Mouse (Mus musculus): Measurements from ENCODE around the gene B4galt3. TPM values are rescaled to one million over a fixed set of nuclear protein-coding genes. Genes with fewer than 3 reads are reported as not detected.

B4galt3 gene
- total RNA-seq, 2 experiments from 2014 or later = 73.1 to 79.3 TPM

GRCm38 (mm10) chr1:171275144-171275734 lies 5.1 kb downstream of the B4galt3 start:
- TF ChIP-seq CTCF (conservative IDR thresholded peaks at IDR 0.05) = no peak
- DNase-seq (ENCODE audit: low spot score in 2 of 2) = no peak
- Histone ChIP-seq H3K27ac (no peak overlapping the region), H3K4me3 (no peak overlapping the region)

GRCm38 (mm10) chr1:171276110-171276748 lies 6.1 kb downstream of the B4galt3 start:
- Histone ChIP-seq H3K27ac (no peak overlapping the region), H3K4me3 (no peak overlapping the region)
- DNase-seq (ENCODE audit: low spot score in 2 of 2) = no peak
- no peak for TF ChIP-seq CTCF (conservative IDR thresholded peaks at IDR 0.05)

GRCm38 (mm10) chr1:171277736-171278135 lies 7.6 kb downstream of the B4galt3 start:
- TF ChIP-seq CTCF (conservative IDR thresholded peaks at IDR 0.05) = no peak

GRCm38 (mm10) chr1:171278436-171278835 lies 8.3 kb downstream of the B4galt3 start:
- no peak for DNase-seq (ENCODE audit: low spot score in 2 of 2)
- H3K27ac ChIP-seq = no peak overlapping the region
- H3K4me3 ChIP-seq = no peak overlapping the region
- TF ChIP-seq CTCF (conservative IDR thresholded peaks at IDR 0.05) = no peak

More at GRCm38 (mm10) chr1:171277736-171278135, 7.6 kb downstream of the B4galt3 start:
- Histone ChIP-seq H3K27ac (no peak overlapping the region), H3K4me3 (no peak overlapping the region)
- DNase-seq (ENCODE audit: low spot score in 2 of 2) = no peak

GRCm38 (mm10) chr1:171279012-171279705 lies 9.0 kb downstream of the B4galt3 start:
- peak in 1 of 2 experiments; percentile 6 for DNase-seq (ENCODE audit: low spot score in 2 of 2)
- no peak for TF ChIP-seq CTCF (conservative IDR thresholded peaks at IDR 0.05)
- Histone ChIP-seq H3K27ac (no peak overlapping the region), H3K4me3 (no peak overlapping the region)

- peak in 1 of 2 experiments; percentile 6 for DNase-seq (ENCODE audit: low spot score in 2 of 2)
- TF ChIP-seq CTCF (conservative IDR thresholded peaks at IDR 0.05) = no peak
- no peak overlapping the region for H3K4me3 ChIP-seq
- no peak overlapping the region for H3K27ac ChIP-seq
Observed at GRCm38 (mm10) chr1:171279721-171280120, 9.6 kb downstream of the B4galt3 start.

GRCm38 (mm10) chr1:171280250-171280915 lies 10.3 kb downstream of the B4galt3 start:
- peak in 1 of 2 experiments; percentile 7 for DNase-seq (ENCODE audit: low spot score in 2 of 2)
- Histone ChIP-seq H3K27ac (peak overlapping the region; percentile 50), H3K4me3 (peak overlapping the region; percentile 70)
- no peak for TF ChIP-seq CTCF (conservative IDR thresholded peaks at IDR 0.05)

GRCm38 (mm10) chr1:171280916-171281527 lies 10.9 kb downstream of the B4galt3 start, which contains the start of gene Ppox:
TSS of gene Ppox (minus strand) at chr1:171281186.
- peak within 1 kb of the TSS; percentile 83 for H3K27ac ChIP-seq
- peak; percentile 87 to 97 for DNase-seq (ENCODE audit: low spot score in 2 of 2)
- no peak for TF ChIP-seq CTCF (conservative IDR thresholded peaks at IDR 0.05)
- peak within 1 kb of the TSS; percentile 70 for H3K4me3 ChIP-seq

GRCm38 (mm10) chr1:171281528-171281923 lies 11.4 kb downstream of the B4galt3 start:
- Histone ChIP-seq H3K4me3 (peak overlapping the region; percentile 70), H3K27ac (peak overlapping the region; percentile 83)
- peak; percentile 91 for TF ChIP-seq CTCF (conservative IDR thresholded peaks at IDR 0.05)
- DNase-seq (ENCODE audit: low spot score in 2 of 2) = peak; percentile 70 to 84

GRCm38 (mm10) chr1:171282086-171282805 lies 12.1 kb downstream of the B4galt3 start:
- peak overlapping the region; percentile 83 for H3K27ac ChIP-seq
- peak overlapping the region; percentile 70 for H3K4me3 ChIP-seq
- TF ChIP-seq CTCF (conservative IDR thresholded peaks at IDR 0.05) = no peak
- peak; percentile 1 to 8 for DNase-seq (ENCODE audit: low spot score in 2 of 2)

GRCm38 (mm10) chr1:171283188-171284160 lies 13.3 kb downstream of the B4galt3 start:
- Histone ChIP-seq H3K27ac (peak overlapping the region; percentile 28; the same call in 1 of the 2 replicates), H3K4me3 (no peak overlapping the region)
- TF ChIP-seq CTCF (conservative IDR thresholded peaks at IDR 0.05) = no peak
- peak in 1 of 2 experiments; percentile 6 for DNase-seq (ENCODE audit: low spot score in 2 of 2)

All from layer of hippocampus, adult 2 months (tissue).